ENCODE assay signal across 17 mouse cellular contexts in genomic region chr6:94069421-94069820, GRCm38 (mm10).
DNase-seq lines count a peak whose midpoint lies in the region; ATAC-seq lines count a peak whose summit lies in the region.
"Had no signal": no experiment of that assay in that cellular context is flagged by ENCODE, and none has a peak within 500 bp of the region (broad histone marks: within the 10 kb centered on the region; RNA-seq: fewer than 3 reads in every experiment).

No protein-coding gene starts in this region.

- H3K27ac ChIP-seq in heart, embryonic 13.5 days (replicated peaks) = peak overlapping the region; percentile 69
- H3K27ac ChIP-seq in embryonic facial prominence, embryonic 10.5 days (replicated peaks) = peak overlapping the region; percentile 19; the same call in 1 of the 2 replicates
- H3K27ac ChIP-seq in intestine, embryonic 16.5 days (ENCODE audit: low read length) = peak overlapping the region; percentile 21; the same call in 1 of the 2 replicates
- no peak overlapping the region for H3K27ac ChIP-seq in liver, embryonic 12.5 days
- H3K27ac ChIP-seq: embryonic facial prominence, embryonic 13.5 days; forebrain, embryonic 12.5 days; midbrain, embryonic 15.5 days; stomach, embryonic 15.5 days had no signal

- ATAC-seq in heart, embryonic 13.5 days (ENCODE audit: extremely low read depth, insufficient number of reproducible peaks, low FRiP score, low TSS enrichment) = no peak
- peak; percentile 92 for ATAC-seq in intestine, embryonic 16.5 days
- peak; percentile 65; the same call in 1 of the 2 replicates for ATAC-seq in liver, embryonic 12.5 days
- ATAC-seq: midbrain, embryonic 15.5 days had no signal

- H3K4me3 ChIP-seq in heart, embryonic 13.5 days = no peak overlapping the region
- no peak overlapping the region for H3K4me3 ChIP-seq in embryonic facial prominence, embryonic 10.5 days
- no peak overlapping the region for H3K4me3 ChIP-seq in intestine, embryonic 16.5 days (ENCODE audit: low read length)
- no peak overlapping the region for H3K4me3 ChIP-seq in liver, embryonic 12.5 days
- H3K4me3 ChIP-seq: embryonic facial prominence, embryonic 13.5 days; forebrain, embryonic 12.5 days; midbrain, embryonic 15.5 days; stomach, embryonic 15.5 days had no signal

- H3K36me3 ChIP-seq in heart, embryonic 13.5 days = no peaks in the 10 kb centered on the region
- no peaks in the 10 kb centered on the region for H3K36me3 ChIP-seq in embryonic facial prominence, embryonic 10.5 days (replicated peaks)
- no peaks in the 10 kb centered on the region for H3K36me3 ChIP-seq in intestine, embryonic 16.5 days (ENCODE audit: control insufficient read depth, insufficient read depth, low read length)
- H3K36me3 ChIP-seq in liver, embryonic 12.5 days = no peaks in the 10 kb centered on the region
- H3K36me3 ChIP-seq: embryonic facial prominence, embryonic 13.5 days; forebrain, embryonic 12.5 days; G1E; midbrain, embryonic 15.5 days; stomach, embryonic 15.5 days had no signal

- peak overlapping the region; percentile 36 for H3K4me2 ChIP-seq in heart, embryonic 13.5 days
- H3K4me2 ChIP-seq in intestine, embryonic 16.5 days (ENCODE audit: low read depth, low read length) = no peak overlapping the region
- H3K4me2 ChIP-seq in liver, embryonic 12.5 days = no peak overlapping the region
- H3K4me2 ChIP-seq: embryonic facial prominence, embryonic 13.5 days; forebrain, embryonic 12.5 days; midbrain, embryonic 15.5 days; stomach, embryonic 15.5 days had no signal

- 8% methylated on average over 3 of the region's 3 CpGs for WGBS in heart, embryonic 13.5 days
- 60% methylated on average over 3 of the region's 3 CpGs for WGBS in embryonic facial prominence, embryonic 10.5 days
- 9% methylated on average over 3 of the region's 3 CpGs for WGBS in intestine, embryonic 16.5 days
- WGBS in liver, embryonic 12.5 days (ENCODE audit: insufficient replicate concordance) = 25% methylated on average over 3 of the region's 3 CpGs

- DNase-seq in heart, adult 8-10 months (ENCODE audit: low spot score) = no peak
- no peak for DNase-seq in embryonic facial prominence, embryonic 10.5 days (ENCODE audit: low spot score)
- no peak for DNase-seq in layer of hippocampus, adult 18-20 months (ENCODE audit: low spot score in 2 of 2)
- no peak for DNase-seq in urinary bladder, postnatal 10 days (ENCODE audit: low spot score)
- DNase-seq: adrenal gland, postnatal 36 days; cerebellum, postnatal 25 days; lung, adult 18-20 months; right cerebral cortex, postnatal 14 days; thymus, postnatal 36 days had no signal

- H3K9ac ChIP-seq in heart, embryonic 13.5 days = no peak overlapping the region
- H3K9ac ChIP-seq in intestine, embryonic 16.5 days (ENCODE audit: low read depth, low read length) = no peak overlapping the region
- H3K9ac ChIP-seq in liver, embryonic 12.5 days = no peak overlapping the region
- H3K9ac ChIP-seq: embryonic facial prominence, embryonic 13.5 days; forebrain, embryonic 12.5 days; midbrain, embryonic 15.5 days; stomach, embryonic 15.5 days had no signal

- peaks cover 65% of the 10 kb centered on the region for H3K4me1 ChIP-seq in heart, embryonic 13.5 days
- H3K4me1 ChIP-seq in embryonic facial prominence, embryonic 10.5 days = peaks cover 60% of the 10 kb centered on the region
- H3K4me1 ChIP-seq in intestine, embryonic 16.5 days (ENCODE audit: control insufficient read depth, insufficient read depth, low read length) = peaks cover 11% of the 10 kb centered on the region
- H3K4me1 ChIP-seq in liver, embryonic 12.5 days = peaks cover 24% of the 10 kb centered on the region
- H3K4me1 ChIP-seq: midbrain, embryonic 15.5 days had no signal

- H3K27me3 ChIP-seq in heart, embryonic 13.5 days (replicated peaks) = no peaks in the 10 kb centered on the region
- no peaks in the 10 kb centered on the region for H3K27me3 ChIP-seq in embryonic facial prominence, embryonic 10.5 days (replicated peaks; ENCODE audit: low read depth, poor library complexity, severe bottlenecking)
- H3K27me3 ChIP-seq in intestine, embryonic 16.5 days (replicated peaks; ENCODE audit: control insufficient read depth, insufficient read depth, low read length) = no peaks in the 10 kb centered on the region
- H3K27me3 ChIP-seq in liver, embryonic 12.5 days (replicated peaks) = no peaks in the 10 kb centered on the region
- H3K27me3 ChIP-seq: embryonic facial prominence, embryonic 13.5 days; forebrain, embryonic 12.5 days; midbrain, embryonic 15.5 days; stomach, embryonic 15.5 days had no signal

- H3K9me3 ChIP-seq in heart, embryonic 13.5 days = no peaks in the 10 kb centered on the region
- H3K9me3 ChIP-seq in embryonic facial prominence, embryonic 10.5 days = no peaks in the 10 kb centered on the region
- no peaks in the 10 kb centered on the region for H3K9me3 ChIP-seq in intestine, embryonic 16.5 days (ENCODE audit: control insufficient read depth, low read length)
- no peaks in the 10 kb centered on the region for H3K9me3 ChIP-seq in liver, embryonic 12.5 days (replicated peaks)
- H3K9me3 ChIP-seq: embryonic facial prominence, embryonic 13.5 days; forebrain, embryonic 12.5 days; G1E; midbrain, embryonic 15.5 days; stomach, embryonic 15.5 days had no signal
